Mouse (Mus musculus): ENCODE measurements around the gene Tubb1. TPM values are rescaled to one million over a fixed set of nuclear protein-coding genes. Genes with fewer than 3 reads are reported as not detected.

The Tubb1 gene
- total RNA-seq, 2 experiments from 2014 or later: 0.21 TPM; not detected in 1

- DNase-seq (ENCODE audit: low spot score): peak; percentile 34
Observed at GRCm38 (mm10) chr2:174442460-174442859, 8.0 kb upstream of the Tubb1 start.

GRCm38 (mm10) chr2:174443046-174443445, 7.4 kb upstream of the Tubb1 start:
- no peak for DNase-seq (ENCODE audit: low spot score)

GRCm38 (mm10) chr2:174444359-174444758, 6.1 kb upstream of the Tubb1 start:
- DNase-seq (ENCODE audit: low spot score): no peak

DNA sequence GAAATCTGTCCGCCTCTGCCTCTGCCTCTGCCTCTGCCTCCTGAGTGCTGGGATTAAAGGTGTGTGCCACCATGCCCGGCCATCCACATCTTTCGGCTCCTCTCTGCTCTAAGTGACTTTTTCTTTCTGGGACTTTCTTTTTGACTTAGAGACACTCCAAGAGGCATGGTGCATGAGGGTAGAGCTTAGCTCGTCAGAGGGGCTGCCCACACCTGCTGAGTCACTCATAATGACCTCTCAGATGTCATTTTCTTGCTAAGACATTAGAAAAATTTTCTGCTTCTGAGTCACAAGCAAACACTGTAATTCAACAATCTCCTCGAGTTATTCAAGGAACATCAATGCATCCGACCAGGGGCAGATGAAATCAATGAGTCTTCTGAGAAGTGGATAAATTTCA, 5.5 kb upstream of the Tubb1 start:
- no peak for DNase-seq (ENCODE audit: low spot score)

DNA sequence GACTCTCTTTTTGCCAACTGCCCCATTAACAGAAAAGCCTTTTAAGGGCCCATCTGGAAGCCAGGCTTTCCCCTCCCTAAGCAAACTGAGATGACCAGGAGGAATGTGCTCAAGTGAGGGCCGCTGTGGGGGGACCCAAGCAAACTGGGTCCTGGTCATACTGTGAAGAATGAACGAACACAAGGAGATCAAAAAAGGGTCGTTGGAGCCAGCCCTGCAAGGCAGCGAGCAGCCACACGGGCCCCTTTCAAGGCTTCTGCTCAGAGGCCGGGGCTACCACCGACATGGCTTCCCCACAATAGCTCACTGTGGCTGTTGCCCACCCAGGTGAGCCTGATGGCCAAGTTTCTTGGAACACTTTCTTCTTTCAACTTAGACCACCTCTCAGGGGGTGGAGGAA, 4.0 kb upstream of the Tubb1 start:
- no peak for DNase-seq (ENCODE audit: low spot score)

DNA sequence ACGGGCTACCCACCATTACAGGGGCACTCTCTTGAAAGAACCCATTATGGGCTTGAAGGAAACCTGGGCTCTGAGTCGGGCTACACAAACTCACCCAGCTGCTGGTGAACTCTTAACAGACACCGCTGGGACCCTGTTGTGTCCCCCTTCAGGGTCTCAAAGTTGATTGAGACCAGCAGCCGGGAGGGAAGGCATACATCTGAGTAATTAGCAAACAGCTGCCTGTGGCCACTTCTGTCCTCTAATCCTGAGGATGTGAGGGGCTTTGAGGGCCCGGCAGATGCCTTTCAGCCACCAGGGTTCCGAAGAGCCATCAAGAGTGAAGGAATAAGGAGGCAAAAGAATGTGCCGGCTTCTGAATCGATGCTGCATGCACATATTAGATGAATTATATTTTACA, 3.6 kb upstream of the Tubb1 start:
- DNase-seq (ENCODE audit: low spot score): no peak

- no peak for DNase-seq (ENCODE audit: low spot score)
Observed at GRCm38 (mm10) chr2:174448405-174448804, 2.1 kb upstream of the Tubb1 start.

- no peak for DNase-seq (ENCODE audit: low spot score)
Observed at GRCm38 (mm10) chr2:174453681-174454080, 3.2 kb downstream of the Tubb1 start.

GRCm38 (mm10) chr2:174459365-174459764, 8.9 kb downstream of the Tubb1 start:
- no peak for DNase-seq (ENCODE audit: low spot score)

GRCm38 (mm10) chr2:174463370-174463769, 12.9 kb downstream of the Tubb1 start:
- no peak for DNase-seq (ENCODE audit: low spot score)

- peak; percentile 97 for DNase-seq (ENCODE audit: low spot score)
Observed at GRCm38 (mm10) chr2:174463789-174464523, 13.5 kb downstream of the Tubb1 start, which contains the start of gene Atp5e. Gene Atp5e (minus strand): TSS chr2:174464105.

DNA sequence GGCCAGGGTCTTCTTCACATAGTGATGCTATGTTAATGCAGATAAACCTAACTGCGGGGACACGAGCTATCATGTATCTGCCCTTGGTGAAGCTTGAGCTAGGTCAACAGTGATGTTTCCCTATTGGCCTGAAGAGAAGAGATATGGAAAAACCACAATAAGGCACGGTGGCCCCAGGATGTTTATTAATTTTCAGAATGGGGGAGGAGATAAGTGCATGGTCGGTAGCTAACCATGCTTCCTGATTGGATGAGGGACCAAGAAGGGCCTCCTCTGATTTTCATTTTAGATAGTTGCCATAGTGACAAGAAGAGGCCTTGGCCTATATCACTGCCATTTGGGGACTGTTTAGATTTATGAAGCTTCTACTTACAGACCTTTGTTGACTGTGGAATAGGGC, 19.8 kb downstream of the Tubb1 start:
- DNase-seq (ENCODE audit: low spot score): no peak

GRCm38 (mm10) chr2:174470786-174471405, 20.4 kb downstream of the Tubb1 start:
- DNase-seq (ENCODE audit: low spot score): no peak

GRCm38 (mm10) chr2:174472407-174472806, 21.9 kb downstream of the Tubb1 start:
- no peak for DNase-seq (ENCODE audit: low spot score)

DNA sequence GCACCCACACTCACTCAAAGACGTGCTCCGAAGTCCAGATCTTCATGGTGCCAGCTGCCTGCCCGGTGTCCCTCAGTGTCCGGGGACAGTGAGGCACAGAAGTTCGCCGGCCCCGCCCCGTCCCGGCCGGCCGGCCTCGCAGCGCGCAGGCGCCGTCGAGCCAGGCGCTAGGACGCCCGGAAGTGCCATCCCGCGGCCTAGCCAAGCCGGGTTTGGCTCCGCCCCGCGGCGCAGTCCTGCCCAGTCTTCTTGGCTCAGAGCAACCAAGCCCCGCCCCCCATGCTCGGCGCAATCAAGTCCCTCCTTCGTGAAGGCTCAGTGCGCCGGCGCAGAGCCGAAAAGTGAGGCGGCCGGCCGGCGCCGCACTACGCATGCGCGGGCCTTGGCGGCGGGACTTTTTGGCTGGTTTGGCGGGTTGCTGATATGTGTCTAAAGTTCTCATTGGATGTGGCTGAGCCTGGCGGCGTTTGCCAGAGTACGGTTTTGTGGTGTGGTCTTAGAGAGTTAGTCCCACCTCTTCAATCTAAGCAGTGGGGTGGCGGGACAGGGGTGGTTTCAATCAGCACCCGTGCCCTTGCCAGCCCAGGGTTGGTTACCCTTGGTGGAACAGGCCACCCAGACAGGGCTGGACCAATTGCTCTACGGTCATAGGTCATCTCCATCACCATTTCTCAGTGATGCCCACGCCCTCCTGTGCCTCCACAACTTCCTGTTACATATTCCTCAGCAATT, 22.5 kb downstream of the Tubb1 start, which contains the start of gene Prelid3b:
TSS of gene Prelid3b (minus strand) at position 264 of the 732 bp plus-strand sequence.
- peak; percentile 99 for DNase-seq (ENCODE audit: low spot score)

DNA sequence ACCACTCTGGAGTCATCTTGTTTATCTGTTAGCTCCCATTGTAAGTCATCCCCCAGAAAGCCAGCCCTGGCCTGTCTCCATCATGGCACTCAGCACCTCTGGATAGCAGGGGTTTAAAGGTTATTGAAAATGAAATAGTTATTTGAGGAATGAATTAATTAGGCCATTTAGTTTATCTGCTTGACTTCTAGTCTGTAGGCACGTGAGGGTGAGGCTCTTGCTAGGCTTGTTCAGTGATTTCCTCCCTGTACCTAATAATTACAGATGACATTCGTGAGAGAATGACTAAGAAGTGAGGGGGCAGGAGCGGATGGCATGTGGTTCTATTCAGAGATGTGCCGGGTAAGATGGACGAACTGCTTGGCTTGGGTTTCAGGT, 23.0 kb downstream of the Tubb1 start:
- no peak for DNase-seq (ENCODE audit: low spot score)

GRCm38 (mm10) chr2:174477543-174478319, 27.2 kb downstream of the Tubb1 start:
- DNase-seq (ENCODE audit: low spot score): no peak

DNA sequence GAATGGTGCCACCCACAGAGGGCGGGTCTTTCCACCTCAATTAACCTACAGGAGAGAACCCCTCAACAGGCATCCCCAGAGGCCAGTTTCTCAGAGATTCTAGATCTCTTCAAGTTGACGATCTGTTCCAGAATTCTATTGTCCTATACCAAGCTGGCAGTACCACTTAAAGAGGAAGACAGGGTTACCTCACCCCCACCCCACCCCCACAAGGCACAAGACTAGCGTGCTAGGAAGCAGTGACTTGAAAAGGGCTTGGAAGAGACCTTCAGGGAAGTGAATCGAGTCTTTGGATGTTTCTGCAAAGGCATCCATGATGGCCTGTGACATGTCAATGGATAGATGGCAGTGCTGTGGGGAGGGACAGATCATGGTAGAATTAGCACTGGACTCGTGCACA, 28.3 kb downstream of the Tubb1 start:
- DNase-seq (ENCODE audit: low spot score): no peak

DNA sequence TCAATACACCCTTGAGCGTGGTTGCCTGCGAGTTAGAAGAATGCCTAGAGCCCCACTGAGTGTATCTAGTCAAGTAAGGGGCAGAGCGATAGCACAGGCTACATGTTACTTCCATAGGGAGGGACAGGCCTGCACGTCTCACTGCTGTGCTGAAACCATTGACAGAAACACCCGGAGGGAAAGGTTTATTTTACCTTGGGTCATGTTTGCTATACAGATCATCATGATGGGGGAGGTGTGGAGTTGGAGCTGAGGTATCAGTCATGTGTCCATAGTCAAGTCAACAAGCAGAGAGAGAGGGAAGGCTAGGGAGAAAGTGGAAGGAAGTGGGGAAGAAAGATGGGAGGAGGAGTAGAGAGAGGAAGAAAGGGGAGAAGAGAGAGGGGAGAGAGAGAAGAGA, 36.5 kb downstream of the Tubb1 start:
- DNase-seq (ENCODE audit: low spot score): no peak

DNA sequence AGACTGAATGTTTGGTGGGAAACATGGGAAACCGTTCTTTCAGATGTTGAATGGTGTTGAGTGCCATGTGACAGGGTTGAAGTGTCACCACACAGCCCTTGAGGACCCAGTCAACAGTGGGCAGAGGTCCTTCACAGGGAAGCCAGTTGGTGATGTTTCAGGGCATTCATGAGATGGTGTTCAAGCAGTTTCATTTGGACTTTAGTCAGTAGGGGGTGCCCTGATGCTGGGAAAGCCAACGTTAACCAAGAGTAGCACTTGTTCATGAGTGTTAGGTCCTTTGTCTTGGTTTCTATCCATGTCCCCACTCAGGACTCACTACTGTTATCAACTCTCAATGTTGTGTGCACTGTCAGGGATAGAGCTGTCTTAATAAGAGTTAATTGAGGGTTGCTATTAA, 42.4 kb downstream of the Tubb1 start:
- no peak for DNase-seq (ENCODE audit: low spot score)

- no peak for DNase-seq (ENCODE audit: low spot score)
Observed at GRCm38 (mm10) chr2:174500814-174501503, 50.5 kb downstream of the Tubb1 start.
